Mouse (Mus musculus) ES-E14 (cell line): ENCODE data around the gene Rpl6.
"Not testable (repeated sequence)": the region's sequence is repeated elsewhere in the genome, so short reads cannot be mapped to it uniquely, and the experiment has no call there.

ENCODE experiments used
- CHD2 ChIP-seq: IDR thresholded peaks from 2 replicates; pipeline ENCODE4 v1.6.1; 2014; ENCODE audit warnings: mild to moderate bottlenecking, low read depth, low read length, inconsistent platforms
- HCFC1 ChIP-seq: IDR thresholded peaks from 2 replicates; pipeline ENCODE4 v1.6.1; 2012; ENCODE audit warnings: low read length, inconsistent platforms, borderline replicate concordance; ENCODE audit not compliant: insufficient read depth
- MAFK ChIP-seq: IDR thresholded peaks from 2 replicates; pipeline ENCODE4 v1.6.1; 2014; ENCODE audit warnings: mild to moderate bottlenecking, low read depth, low read length, inconsistent platforms; ENCODE audit not compliant: insufficient read depth
- ZC3H11A ChIP-seq: IDR thresholded peaks from 2 replicates; pipeline ENCODE4 v1.6.1; 2012; ENCODE audit warnings: low read depth, mild to moderate bottlenecking, inconsistent platforms, low read length, borderline replicate concordance
- ZNF384 ChIP-seq: IDR thresholded peaks from 2 replicates; pipeline ENCODE4 v1.6.1; 2012; ENCODE audit warnings: low read depth, low read length, inconsistent platforms

GRCm38 (mm10) chr5:121205537-121206130 lies 1.4 kb downstream of the Rpl6 start:
- not testable (repeated sequence) for TF ChIP-seq CHD2, ZNF384, ZC3H11A, HCFC1, MAFK
